Mouse (Mus musculus): ENCODE data around the gene Cldn7.

The Cldn7 gene

GRCm38 (mm10) chr11:69960616-69961015, 4.0 kb upstream of the Cldn7 start:
- no peak for DNase-seq

GRCm38 (mm10) chr11:69961841-69962240, 2.7 kb upstream of the Cldn7 start:
- DNase-seq = no peak

- DNase-seq = peak; percentile 84
Observed at GRCm38 (mm10) chr11:69965271-69966005, 859 bp downstream of the Cldn7 start.

GRCm38 (mm10) chr11:69966006-69966859, 1.7 kb downstream of the Cldn7 start:
- peak; percentile 68 for DNase-seq

GRCm38 (mm10) chr11:69966860-69967517, 2.4 kb downstream of the Cldn7 start:
- no peak for DNase-seq

GRCm38 (mm10) chr11:69968793-69969192, 4.2 kb downstream of the Cldn7 start:
- no peak for DNase-seq

- DNase-seq = no peak
Observed at GRCm38 (mm10) chr11:69970222-69970621, 5.6 kb downstream of the Cldn7 start.

GRCm38 (mm10) chr11:69970775-69971174, 6.2 kb downstream of the Cldn7 start:
- no peak for DNase-seq

GRCm38 (mm10) chr11:69974907-69975306, 10.3 kb downstream of the Cldn7 start:
- no peak for DNase-seq

GRCm38 (mm10) chr11:69976271-69976670, 11.7 kb downstream of the Cldn7 start:
- DNase-seq = no peak

- DNase-seq = no peak
Observed at GRCm38 (mm10) chr11:69979827-69980195, 15.2 kb downstream of the Cldn7 start.

GRCm38 (mm10) chr11:69980196-69981140, 15.9 kb downstream of the Cldn7 start:
- peak; percentile 98 for DNase-seq

- DNase-seq = peak; percentile 29
Observed at GRCm38 (mm10) chr11:69981141-69981762, 16.7 kb downstream of the Cldn7 start, which contains the start of gene Ctdnep1. Gene Ctdnep1, plus strand, starts transcription at chr11:69981156.

- no peak for DNase-seq
Observed at GRCm38 (mm10) chr11:69982225-69982624, 17.6 kb downstream of the Cldn7 start, which contains the start of gene Elp5. Gene Elp5, minus strand, starts transcription at chr11:69982517.

- DNase-seq = peak; percentile 23
Observed at GRCm38 (mm10) chr11:69982877-69983276, 18.3 kb downstream of the Cldn7 start.

- DNase-seq = no peak
Observed at GRCm38 (mm10) chr11:69983377-69983776, 18.8 kb downstream of the Cldn7 start.

- no peak for DNase-seq
Observed at GRCm38 (mm10) chr11:69984431-69984830, 19.9 kb downstream of the Cldn7 start.

GRCm38 (mm10) chr11:69989949-69990348, 25.4 kb downstream of the Cldn7 start:
- no peak for DNase-seq

GRCm38 (mm10) chr11:69990850-69991691, 26.5 kb downstream of the Cldn7 start, which contains the start of gene Gabarap:
Gene Gabarap, plus strand, starts transcription at chr11:69991143.
- DNase-seq = peak; percentile 99

- no peak for DNase-seq
Observed at GRCm38 (mm10) chr11:69991711-69992110, 27.1 kb downstream of the Cldn7 start.

- DNase-seq = peak; percentile 31
Observed at GRCm38 (mm10) chr11:69992396-69992795, 27.8 kb downstream of the Cldn7 start.
